Mouse (Mus musculus): ENCODE results near the gene Coro1c. TPM values are rescaled to one million over a fixed set of nuclear protein-coding genes. Genes with fewer than 3 reads are reported as not detected.

Gene Coro1c
- polyA plus RNA-seq, 1 experiment: 66.1 TPM

- no peak overlapping the region for H3K27ac ChIP-seq (ENCODE audit: insufficient read depth, low read length)
- no peak overlapping the region for H3K4me3 ChIP-seq (ENCODE audit: insufficient read depth, low read length)
- peaks cover 14% of the 10 kb centered on the region for H3K4me1 ChIP-seq (ENCODE audit: control insufficient read depth, insufficient read depth, low read length)
- no peak for TF ChIP-seq CTCF (IDR thresholded peaks at IDR 0.05; ENCODE audit: extremely low read depth, insufficient read depth, low read length)
Measured at GRCm38 (mm10) chr5:113870393-113871040, 38.0 kb downstream of the Coro1c start.

- TF ChIP-seq CTCF (IDR thresholded peaks at IDR 0.05; ENCODE audit: extremely low read depth, insufficient read depth, low read length) (no peak), POLR2A (IDR thresholded peaks at IDR 0.05; ENCODE audit: extremely low read depth, insufficient read depth, low read length) (no peak)
- Histone ChIP-seq H3K27ac (ENCODE audit: insufficient read depth, low read length) (no peak overlapping the region), H3K4me3 (ENCODE audit: insufficient read depth, low read length) (no peak overlapping the region), H3K4me1 (ENCODE audit: control insufficient read depth, insufficient read depth, low read length) (peaks cover 13% of the 10 kb centered on the region)
Measured at GRCm38 (mm10) chr5:113869132-113869531, 39.4 kb downstream of the Coro1c start.

GRCm38 (mm10) chr5:113864992-113865391, 43.6 kb downstream of the Coro1c start:
- TF ChIP-seq POLR2A (IDR thresholded peaks at IDR 0.05; ENCODE audit: extremely low read depth, insufficient read depth, low read length) (no peak), CTCF (IDR thresholded peaks at IDR 0.05; ENCODE audit: extremely low read depth, insufficient read depth, low read length) (no peak)
- H3K4me1 ChIP-seq (ENCODE audit: control insufficient read depth, insufficient read depth, low read length): peaks cover 6% of the 10 kb centered on the region
- no peak overlapping the region for H3K4me3 ChIP-seq (ENCODE audit: insufficient read depth, low read length)
- no peak overlapping the region for H3K27ac ChIP-seq (ENCODE audit: insufficient read depth, low read length)

- no peak for TF ChIP-seq POLR2A (IDR thresholded peaks at IDR 0.05; ENCODE audit: extremely low read depth, insufficient read depth, low read length)
- TF ChIP-seq CTCF (IDR thresholded peaks at IDR 0.05; ENCODE audit: extremely low read depth, insufficient read depth, low read length): no peak
- Histone ChIP-seq H3K4me1 (ENCODE audit: control insufficient read depth, insufficient read depth, low read length) (peaks cover 6% of the 10 kb centered on the region), H3K27ac (ENCODE audit: insufficient read depth, low read length) (no peak overlapping the region), H3K4me3 (ENCODE audit: insufficient read depth, low read length) (no peak overlapping the region)
Measured at GRCm38 (mm10) chr5:113863994-113864393, 44.6 kb downstream of the Coro1c start.

DNA sequence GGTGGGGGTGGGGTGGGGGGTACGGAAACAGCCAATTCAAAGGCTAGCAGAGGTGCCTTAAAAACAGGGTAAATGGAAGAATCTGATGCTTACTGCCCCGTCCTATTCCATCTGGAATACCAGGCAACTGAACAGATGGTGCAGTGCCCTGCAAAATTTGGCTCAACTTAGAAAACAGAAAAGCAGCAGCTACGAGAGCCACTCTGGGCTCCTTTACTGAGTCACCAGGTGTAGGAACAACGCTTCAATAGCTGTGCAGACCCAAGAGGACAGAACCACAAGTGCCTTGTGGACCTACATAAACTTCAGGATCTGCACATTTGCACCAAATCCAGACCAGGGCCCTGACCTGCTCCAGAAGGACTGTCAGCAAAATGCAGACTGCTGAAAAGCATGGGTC, 46.1 kb downstream of the Coro1c start:
- TF ChIP-seq POLR2A (IDR thresholded peaks at IDR 0.05; ENCODE audit: extremely low read depth, insufficient read depth, low read length): no peak
- no peak for TF ChIP-seq CTCF (IDR thresholded peaks at IDR 0.05; ENCODE audit: extremely low read depth, insufficient read depth, low read length)
- peaks cover 6% of the 10 kb centered on the region for H3K4me1 ChIP-seq (ENCODE audit: control insufficient read depth, insufficient read depth, low read length)
- H3K4me3 ChIP-seq (ENCODE audit: insufficient read depth, low read length): no peak overlapping the region
- no peak overlapping the region for H3K27ac ChIP-seq (ENCODE audit: insufficient read depth, low read length)

DNA sequence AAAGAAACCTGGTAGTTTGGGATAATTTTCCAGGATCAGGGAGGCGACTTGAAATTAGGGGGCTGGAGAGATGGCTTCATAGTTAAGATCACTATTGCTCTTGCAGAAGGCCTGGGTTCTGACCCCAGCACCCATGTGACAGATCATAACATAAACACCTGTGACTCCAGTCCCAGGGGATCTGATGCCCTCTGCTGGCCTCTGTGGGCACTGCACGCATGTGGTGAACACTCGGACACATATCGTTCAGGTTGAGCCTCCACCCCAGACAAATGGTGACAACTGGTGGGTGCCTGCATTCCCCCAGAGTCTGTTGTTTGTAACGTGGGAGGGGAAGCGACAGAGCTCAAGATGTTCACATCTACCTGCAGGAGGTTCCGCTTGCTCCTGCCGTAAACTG, 47.3 kb downstream of the Coro1c start:
- no peak for TF ChIP-seq POLR2A (IDR thresholded peaks at IDR 0.05; ENCODE audit: extremely low read depth, insufficient read depth, low read length)
- TF ChIP-seq CTCF (IDR thresholded peaks at IDR 0.05; ENCODE audit: extremely low read depth, insufficient read depth, low read length): peak; percentile 23; the same call in 1 of the 2 replicates
- Histone ChIP-seq H3K4me3 (ENCODE audit: insufficient read depth, low read length) (no peak overlapping the region), H3K27ac (ENCODE audit: insufficient read depth, low read length) (no peak overlapping the region), H3K4me1 (ENCODE audit: control insufficient read depth, insufficient read depth, low read length) (peaks cover 6% of the 10 kb centered on the region)

DNA sequence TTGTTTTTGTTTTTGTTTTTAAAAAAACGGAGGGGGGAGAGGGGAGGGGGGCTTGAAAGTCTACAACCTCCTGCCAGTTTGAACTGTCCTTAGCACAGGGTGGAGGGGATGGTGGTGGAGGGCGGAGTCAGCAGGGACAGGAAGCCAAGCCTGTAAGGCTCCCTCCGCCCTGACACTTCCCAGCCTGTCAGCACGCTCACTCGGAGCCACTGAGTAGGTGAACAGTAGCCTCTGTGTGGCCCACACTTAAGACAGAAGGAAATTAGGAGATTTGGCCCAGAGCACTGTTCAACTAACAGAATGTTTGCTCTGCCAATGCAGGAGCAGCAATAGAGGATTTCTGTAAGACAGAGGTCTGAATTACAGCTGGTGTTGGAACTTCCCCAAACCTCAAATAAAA, 49.6 kb downstream of the Coro1c start:
- H3K27ac ChIP-seq (ENCODE audit: insufficient read depth, low read length): no peak overlapping the region
- no peak for TF ChIP-seq POLR2A (IDR thresholded peaks at IDR 0.05; ENCODE audit: extremely low read depth, insufficient read depth, low read length)
- no peak for TF ChIP-seq CTCF (IDR thresholded peaks at IDR 0.05; ENCODE audit: extremely low read depth, insufficient read depth, low read length)
- H3K4me3 ChIP-seq (ENCODE audit: insufficient read depth, low read length): no peak overlapping the region
- H3K4me1 ChIP-seq (ENCODE audit: control insufficient read depth, insufficient read depth, low read length): peaks cover 10% of the 10 kb centered on the region

- no peak for TF ChIP-seq POLR2A (IDR thresholded peaks at IDR 0.05; ENCODE audit: extremely low read depth, insufficient read depth, low read length)
- TF ChIP-seq CTCF (IDR thresholded peaks at IDR 0.05; ENCODE audit: extremely low read depth, insufficient read depth, low read length): no peak
- no peak overlapping the region for H3K4me3 ChIP-seq (ENCODE audit: insufficient read depth, low read length)
- H3K27ac ChIP-seq (ENCODE audit: insufficient read depth, low read length): no peak overlapping the region
- H3K4me1 ChIP-seq (ENCODE audit: control insufficient read depth, insufficient read depth, low read length): peaks cover 10% of the 10 kb centered on the region
Measured at GRCm38 (mm10) chr5:113858550-113858949, 50.0 kb downstream of the Coro1c start.

DNA sequence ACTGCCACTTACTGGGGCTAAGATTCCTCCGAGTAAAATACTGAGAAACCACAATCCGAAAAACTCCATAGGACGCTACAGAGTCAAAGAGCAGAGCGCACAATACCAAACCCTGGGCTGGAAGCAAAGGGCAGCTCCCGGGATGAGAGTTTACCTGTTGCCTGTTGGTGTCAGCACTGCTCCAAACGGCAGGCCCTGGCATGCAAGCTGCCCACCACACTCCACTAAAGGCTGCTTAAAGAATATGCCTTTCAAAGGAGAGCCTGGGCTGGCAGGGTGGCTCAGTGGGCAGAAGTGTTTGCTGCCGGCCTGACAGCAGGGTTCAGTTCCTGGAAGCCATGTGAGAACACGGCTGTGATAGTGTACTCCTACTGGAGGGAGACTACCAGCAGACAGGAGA, 50.9 kb downstream of the Coro1c start:
- TF ChIP-seq CTCF (IDR thresholded peaks at IDR 0.05; ENCODE audit: extremely low read depth, insufficient read depth, low read length): no peak
- TF ChIP-seq POLR2A (IDR thresholded peaks at IDR 0.05; ENCODE audit: extremely low read depth, insufficient read depth, low read length): no peak
- Histone ChIP-seq H3K27ac (ENCODE audit: insufficient read depth, low read length) (no peak overlapping the region), H3K4me1 (ENCODE audit: control insufficient read depth, insufficient read depth, low read length) (peaks cover 6% of the 10 kb centered on the region), H3K4me3 (ENCODE audit: insufficient read depth, low read length) (no peak overlapping the region)

- Histone ChIP-seq H3K4me1 (ENCODE audit: control insufficient read depth, insufficient read depth, low read length) (peaks cover 5% of the 10 kb centered on the region; the same call in 1 of the 2 replicates), H3K4me3 (ENCODE audit: insufficient read depth, low read length) (no peak overlapping the region), H3K27ac (ENCODE audit: insufficient read depth, low read length) (no peak overlapping the region)
- TF ChIP-seq CTCF (IDR thresholded peaks at IDR 0.05; ENCODE audit: extremely low read depth, insufficient read depth, low read length): no peak
- no peak for TF ChIP-seq POLR2A (IDR thresholded peaks at IDR 0.05; ENCODE audit: extremely low read depth, insufficient read depth, low read length)
Measured at GRCm38 (mm10) chr5:113856631-113857030, 51.9 kb downstream of the Coro1c start.
